In the genomic region with DNA sequence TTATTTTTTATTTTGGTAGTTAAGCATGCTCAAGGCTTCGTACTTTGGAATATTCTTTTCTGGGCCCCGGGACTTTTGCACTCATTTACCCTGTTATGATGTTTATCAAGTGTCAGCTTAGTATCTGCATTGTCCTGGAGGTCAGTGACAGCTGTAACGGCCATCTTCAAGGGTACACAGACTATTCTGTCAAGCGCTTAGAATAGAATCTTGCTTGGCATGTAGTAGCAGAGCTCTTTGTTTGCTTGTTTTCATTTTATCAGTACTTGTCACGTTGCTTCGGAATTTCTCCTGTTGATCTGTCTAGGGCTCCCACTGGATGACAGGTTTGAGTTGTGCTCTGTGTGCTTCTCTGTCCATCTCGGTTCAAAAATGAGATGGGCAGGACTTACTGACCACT, we compare ENCODE assay signal across 10 mouse cellular contexts. TPM values are rescaled to one million over a fixed set of nuclear protein-coding genes. Genes with fewer than 3 reads are reported as not detected.
A peak's percentile ranks its signal among the peaks of the same experiment; 100 is the strongest.
DNase-seq lines count a peak whose midpoint lies in the region; ATAC-seq and TF ChIP-seq lines count a peak whose summit lies in the region.
"Had no signal": no experiment of that assay in that cellular context is flagged by ENCODE, and none has a peak within 500 bp of the region (broad histone marks: within the 10 kb centered on the region; RNA-seq: fewer than 3 reads in every experiment).

No protein-coding gene starts in this region.

- WGBS in heart, adult 2 months = 36% methylated on average over 7 of the region's 7 CpGs
- WGBS in hindbrain, embryonic 15.5 days = 89% methylated on average over 7 of the region's 7 CpGs
- WGBS in midbrain, embryonic 13.5 days = 86% methylated on average over 7 of the region's 7 CpGs

- DNase-seq in heart, adult 2 months = no peak
- no peak for DNase-seq in heart, postnatal 25 days (ENCODE audit: low spot score)
- no peak for DNase-seq in adrenal gland, postnatal 25 days
- DNase-seq in gastrocnemius, postnatal 14 days = no peak
- no peak for DNase-seq in spleen, postnatal 14 days (ENCODE audit: low spot score in 2 of 2)
- DNase-seq: B cell, adult 2 months had no signal

- H3K4me3 ChIP-seq in heart, adult 2 months = peak overlapping the region; percentile 77; the same call in 1 of the 2 replicates
- peak overlapping the region; percentile 95; the same call in 1 of the 2 replicates for H3K4me3 ChIP-seq in cortical plate, adult 2 months (ENCODE audit: insufficient read depth, low read length)
- peak overlapping the region; percentile 95; the same call in 1 of the 2 replicates for H3K4me3 ChIP-seq in hindbrain, embryonic 15.5 days
- peak overlapping the region; percentile 88; the same call in 1 of the 2 replicates for H3K4me3 ChIP-seq in midbrain, embryonic 13.5 days (replicated peaks)

- intact Hi-C loops in heart, adult 2 months (cut with DNase I) = no loop called here
- intact Hi-C loops in heart, postnatal 25 days (cut with DNase I) = loop anchor here (1.0 kb wide), 1 partner anchor 52 kb away; the partner anchor contains the start of gene Ccdc86
- intact Hi-C loops in gastrocnemius, postnatal 14 days (cut with DNase I; ENCODE audit: low total_unique reads) = no loop called here

- no peak for TF ChIP-seq EP300 in heart, adult 2 months (IDR thresholded peaks at IDR 0.05; ENCODE audit: insufficient read depth, low read depth, low read length)

- H3K79me2 ChIP-seq in heart, adult 2 months (replicated peaks; ENCODE audit: control insufficient read depth, insufficient read depth, low read length) = no peaks in the 10 kb centered on the region

- no peaks in the 10 kb centered on the region; the same call in 1 of the 2 replicates for H3K4me1 ChIP-seq in heart, adult 2 months (ENCODE audit: control insufficient read depth, insufficient read depth, low read length)
- H3K4me1 ChIP-seq in cortical plate, adult 2 months (ENCODE audit: control insufficient read depth, insufficient read depth, low read length) = peaks cover 5% of the 10 kb centered on the region; the same call in 1 of the 2 replicates
- peaks cover 19% of the 10 kb centered on the region for H3K4me1 ChIP-seq in hindbrain, embryonic 15.5 days (replicated peaks)
- H3K4me1 ChIP-seq in midbrain, embryonic 13.5 days (replicated peaks) = peaks cover 21% of the 10 kb centered on the region

- 0 out of 2 replicates have a peak, but pooled peaks have one; percentile 14 for TF ChIP-seq POLR2A in heart, adult 2 months (IDR thresholded peaks at IDR 0.05; ENCODE audit: insufficient read depth, low read depth, low read length)
- no peak for TF ChIP-seq POLR2A in cortical plate, adult 2 months (IDR thresholded peaks at IDR 0.05; ENCODE audit: extremely low read depth, insufficient read depth, low read length)

- no peaks in the 10 kb centered on the region for H3K27me3 ChIP-seq in heart, adult 2 months (ENCODE audit: control insufficient read depth, insufficient read depth, low read length)
- no peaks in the 10 kb centered on the region for H3K27me3 ChIP-seq in hindbrain, embryonic 15.5 days
- H3K27me3 ChIP-seq in midbrain, embryonic 13.5 days = no peaks in the 10 kb centered on the region

- H3K36me3 ChIP-seq in heart, adult 2 months (ENCODE audit: control insufficient read depth, insufficient read depth, low read length) = peaks cover 21% of the 10 kb centered on the region
- peaks cover 42% of the 10 kb centered on the region for H3K36me3 ChIP-seq in hindbrain, embryonic 15.5 days
- peaks cover 46% of the 10 kb centered on the region for H3K36me3 ChIP-seq in midbrain, embryonic 13.5 days

- peak overlapping the region; percentile 96 for H3K9ac ChIP-seq in heart, adult 2 months (ENCODE audit: low read depth, low read length)
- H3K9ac ChIP-seq in hindbrain, embryonic 15.5 days = no peak overlapping the region
- H3K9ac ChIP-seq in midbrain, embryonic 13.5 days (replicated peaks) = peak overlapping the region; percentile 95; the same call in 1 of the 2 replicates

- no peaks in the 10 kb centered on the region for H3K9me3 ChIP-seq in hindbrain, embryonic 15.5 days
- no peaks in the 10 kb centered on the region for H3K9me3 ChIP-seq in midbrain, embryonic 13.5 days

- peak overlapping the region; percentile 77 for H3K4me2 ChIP-seq in hindbrain, embryonic 15.5 days
- peak overlapping the region; percentile 92 for H3K4me2 ChIP-seq in midbrain, embryonic 13.5 days (replicated peaks)

- no peak for ATAC-seq in hindbrain, embryonic 15.5 days (ENCODE audit: low FRiP score, low read depth)
- ATAC-seq in midbrain, embryonic 13.5 days = no peak

- peak overlapping the region; percentile 93 for H3K27ac ChIP-seq in heart, adult 2 months
- H3K27ac ChIP-seq in cortical plate, adult 2 months (ENCODE audit: insufficient read depth, low read length) = no peak overlapping the region
- H3K27ac ChIP-seq in hindbrain, embryonic 15.5 days (replicated peaks) = no peak overlapping the region
- no peak overlapping the region for H3K27ac ChIP-seq in midbrain, embryonic 13.5 days

- TF ChIP-seq CTCF in heart, adult 2 months (IDR thresholded peaks at IDR 0.05) = no peak
- TF ChIP-seq CTCF in cortical plate, adult 2 months (IDR thresholded peaks at IDR 0.05; ENCODE audit: extremely low read depth, insufficient read depth, low read length) = no peak

RNA-seq across cellular contexts. Expression of gene Prpf19, which starts 1.8 kb away (rescaled TPM):
- total RNA-seq in heart, adult 2 months (2021) = 100 to 1,000 TPM; 216 to 243 TPM
- 432 and 512 TPM in 2 replicates for polyA plus RNA-seq in heart, adult 2 months (2012; rRNA removed)
- 100 to 1,000 TPM; 213 to 229 TPM for total RNA-seq in heart, postnatal 25 days (2021)
- 219 and 221 TPM in 2 replicates for polyA plus RNA-seq in cortical plate, adult 2 months (2012; rRNA removed)
- 43.3 and 44.1 TPM in 2 replicates for polyA plus RNA-seq in hindbrain, embryonic 15.5 days (2015; fragmentation: Nextera tagmentation; extraction: Ambion mirVana)
- polyA plus RNA-seq in midbrain, embryonic 13.5 days (2015; fragmentation: Nextera tagmentation; extraction: Ambion mirVana) = 45.4 and 49.5 TPM in 2 replicates
- total RNA-seq in adrenal gland, postnatal 25 days (2021) = 196 and 223 TPM in 2 replicates
- total RNA-seq in gastrocnemius, postnatal 14 days (2021) = 100 to 1,000 TPM; 192 to 194 TPM

RNA-seq across cellular contexts. Expression of gene Tmem109, which starts 15.0 kb away (rescaled TPM):
- total RNA-seq in heart, adult 2 months (2021) = 100 to 1,000 TPM; 101 to 109 TPM
- 160 and 196 TPM in 2 replicates for polyA plus RNA-seq in heart, adult 2 months (2012; rRNA removed)
- 10 to 100 TPM; 82.8 to 87.8 TPM for total RNA-seq in heart, postnatal 25 days (2021)
- polyA plus RNA-seq in cortical plate, adult 2 months (2012; rRNA removed) = 61.9 and 63.5 TPM in 2 replicates
- 45.6 and 46.2 TPM in 2 replicates for polyA plus RNA-seq in hindbrain, embryonic 15.5 days (2015; fragmentation: Nextera tagmentation; extraction: Ambion mirVana)
- 34.4 and 35.0 TPM in 2 replicates for polyA plus RNA-seq in midbrain, embryonic 13.5 days (2015; fragmentation: Nextera tagmentation; extraction: Ambion mirVana)
- total RNA-seq in adrenal gland, postnatal 25 days (2021) = 143 and 161 TPM in 2 replicates
- total RNA-seq in gastrocnemius, postnatal 14 days (2021) = 100 to 1,000 TPM; 193 to 196 TPM

RNA-seq across cellular contexts. Expression of gene Zp1, which starts 23.6 kb away (rescaled TPM):
- not detected for total RNA-seq in heart, adult 2 months (2021)
- polyA plus RNA-seq in heart, adult 2 months (2012; rRNA removed) = not detected in 2 replicates
- not detected for total RNA-seq in heart, postnatal 25 days (2021)
- polyA plus RNA-seq in cortical plate, adult 2 months (2012; rRNA removed) = not detected in 2 replicates
- 0.21 and 0.27 TPM in 2 replicates for polyA plus RNA-seq in hindbrain, embryonic 15.5 days (2015; fragmentation: Nextera tagmentation; extraction: Ambion mirVana)
- not detected in 2 replicates for polyA plus RNA-seq in midbrain, embryonic 13.5 days (2015; fragmentation: Nextera tagmentation; extraction: Ambion mirVana)
- not detected in 2 replicates for total RNA-seq in adrenal gland, postnatal 25 days (2021)
- total RNA-seq in gastrocnemius, postnatal 14 days (2021) = under 1 TPM in 1 of 2 experiments, not detected in 1; 0.51 TPM
- total RNA-seq: left cerebral cortex, adult 18-20 months had no signal

RNA-seq across cellular contexts. Expression of gene Tmem132a, which starts 27.1 kb away (rescaled TPM):
- total RNA-seq in heart, adult 2 months (2021) = 10 to 100 TPM; 10.7 to 12.0 TPM
- 11.1 and 11.5 TPM in 2 replicates for polyA plus RNA-seq in heart, adult 2 months (2012; rRNA removed)
- 10 to 100 TPM; 15.6 to 17.9 TPM for total RNA-seq in heart, postnatal 25 days (2021)
- polyA plus RNA-seq in cortical plate, adult 2 months (2012; rRNA removed) = 200 and 216 TPM in 2 replicates
- polyA plus RNA-seq in hindbrain, embryonic 15.5 days (2015; fragmentation: Nextera tagmentation; extraction: Ambion mirVana) = 171 and 188 TPM in 2 replicates
- polyA plus RNA-seq in midbrain, embryonic 13.5 days (2015; fragmentation: Nextera tagmentation; extraction: Ambion mirVana) = 196 and 215 TPM in 2 replicates
- 30.5 and 32.8 TPM in 2 replicates for total RNA-seq in adrenal gland, postnatal 25 days (2021)
- 10 to 100 TPM; 12.9 to 17.3 TPM for total RNA-seq in gastrocnemius, postnatal 14 days (2021)

RNA-seq across cellular contexts. Expression of gene Ptgdr2, which starts 40.1 kb away (rescaled TPM):
- not detected for total RNA-seq in heart, adult 2 months (2021)
- polyA plus RNA-seq in heart, adult 2 months (2012; rRNA removed) = 0.09 and 0.10 TPM in 2 replicates
- under 1 TPM in 1 of 2 experiments, not detected in 1; 0.08 TPM for total RNA-seq in heart, postnatal 25 days (2021)
- polyA plus RNA-seq in cortical plate, adult 2 months (2012; rRNA removed) = 0.11 and 0.21 TPM in 2 replicates
- polyA plus RNA-seq in hindbrain, embryonic 15.5 days (2015; fragmentation: Nextera tagmentation; extraction: Ambion mirVana) = 0.08 and 0.09 TPM in 2 replicates
- polyA plus RNA-seq in midbrain, embryonic 13.5 days (2015; fragmentation: Nextera tagmentation; extraction: Ambion mirVana) = 0.22 and 0.24 TPM in 2 replicates
- total RNA-seq in adrenal gland, postnatal 25 days (2021) = 0.12 and 0.48 TPM in 2 replicates
- total RNA-seq in gastrocnemius, postnatal 14 days (2021) = under 1 TPM in 1 of 2 experiments, not detected in 1; 0.08 TPM
